Mouse (Mus musculus) lung, embryonic 15.5 days (tissue): ENCODE measurements around the gene Cdc42bpb. TPM values are rescaled to one million over a fixed set of nuclear protein-coding genes. Genes with fewer than 3 reads are reported as not detected.

Source experiments
- ATAC-seq: fragments of 200-750 bp; cut with Nextera tagmentation; 2 replicates; pipeline ENCODE4 v1.8.0; 2017; ENCODE audit warnings: moderate number of reproducible peaks, borderline replicate concordance; ENCODE audit not compliant: low FRiP score, low TSS enrichment; ENCODE audit errors: extremely low read depth
- H3K27ac ChIP-seq: fragments of 300-500 bp; sonication (generic); 2 replicates; pipeline ENCODE4 v1.5.1; 2015; ENCODE audit warnings: moderate library complexity, mild to moderate bottlenecking, inconsistent platforms
- H3K27me3 ChIP-seq: fragments of 300-500 bp; sonication (generic); 2 replicates; pipeline ENCODE4 v1.6.1; 2015; ENCODE audit warnings: inconsistent platforms
- H3K36me3 ChIP-seq: fragments of 300-500 bp; sonication (generic); 2 replicates; pipeline ENCODE4 v1.6.1; 2015; ENCODE audit warnings: inconsistent platforms
- H3K4me1 ChIP-seq: fragments of 300-500 bp; sonication (generic); 2 replicates; pipeline ENCODE4 v1.6.1; 2015; ENCODE audit warnings: inconsistent platforms
- H3K4me2 ChIP-seq: fragments of 300-500 bp; sonication (generic); 2 replicates; pipeline ENCODE4 v1.6.1; 2015; ENCODE audit warnings: inconsistent platforms, mild to moderate bottlenecking, moderate library complexity
- H3K4me3 ChIP-seq: fragments of 300-500 bp; sonication (generic); 2 replicates; pipeline ENCODE4 v1.5.1; 2015; ENCODE audit warnings: mild to moderate bottlenecking, inconsistent platforms
- H3K9ac ChIP-seq: fragments of 300-500 bp; sonication (generic); 2 replicates; pipeline ENCODE4 v1.6.1; 2015; ENCODE audit warnings: inconsistent platforms
- H3K9me3 ChIP-seq: fragments of 300-500 bp; sonication (generic); 2 replicates; pipeline ENCODE4 v1.6.1; 2016; ENCODE audit warnings: inconsistent platforms
- WGBS: fragments of 180-500 bp; shearing (Covaris S2); methylation state at CpG from one replicate; pipeline ENCODE4 v1.1.7; 2015; 5-methylcytosine and 5-hydroxymethylcytosine counted together
- polyA plus RNA-seq: library from polyadenylated mRNA; unstranded; fragments of >200 nt; fragmentation: Nextera tagmentation; extraction: Ambion mirVana; gene quantifications from 2 replicates; pipeline ENCODE4 v1.2.1, GENCODE M21; 2015

The Cdc42bpb gene
- polyA plus RNA-seq, 1 experiment from 2014 or later = 32.2 TPM

DNA sequence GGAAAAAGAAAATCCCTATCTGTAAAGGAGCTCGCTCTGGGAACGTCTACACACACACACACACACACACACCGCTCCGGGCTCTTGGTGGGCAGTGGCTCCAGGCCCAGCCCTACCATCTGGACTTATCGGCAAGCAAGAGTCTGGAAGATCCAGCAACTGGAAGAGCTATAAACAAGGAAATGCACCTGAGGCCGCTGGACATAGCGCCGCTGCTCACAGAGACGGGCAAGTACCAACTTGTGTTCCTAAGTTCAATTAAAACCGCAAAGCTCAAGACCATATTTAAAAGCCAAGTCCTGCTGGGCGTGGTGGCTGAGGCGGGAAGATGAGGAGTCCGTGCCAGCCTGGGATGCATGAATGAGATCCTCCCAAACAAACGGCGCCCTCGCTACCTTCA is 16.8 kb downstream of the Cdc42bpb start:
- H3K9me3 ChIP-seq = no peaks in the 10 kb centered on the region
- peaks cover 41% of the 10 kb centered on the region for H3K4me1 ChIP-seq
- H3K27ac ChIP-seq = no peak overlapping the region
- no peak overlapping the region for H3K9ac ChIP-seq
- 0 out of 2 replicates have a peak, but pooled peaks have one; percentile 44 for ATAC-seq
- 85% methylated on average over 16 of the region's 16 CpGs for WGBS
- H3K4me2 ChIP-seq = no peak overlapping the region
- no peak overlapping the region for H3K4me3 ChIP-seq
- H3K27me3 ChIP-seq = no peaks in the 10 kb centered on the region
- no peaks in the 10 kb centered on the region for H3K36me3 ChIP-seq

DNA sequence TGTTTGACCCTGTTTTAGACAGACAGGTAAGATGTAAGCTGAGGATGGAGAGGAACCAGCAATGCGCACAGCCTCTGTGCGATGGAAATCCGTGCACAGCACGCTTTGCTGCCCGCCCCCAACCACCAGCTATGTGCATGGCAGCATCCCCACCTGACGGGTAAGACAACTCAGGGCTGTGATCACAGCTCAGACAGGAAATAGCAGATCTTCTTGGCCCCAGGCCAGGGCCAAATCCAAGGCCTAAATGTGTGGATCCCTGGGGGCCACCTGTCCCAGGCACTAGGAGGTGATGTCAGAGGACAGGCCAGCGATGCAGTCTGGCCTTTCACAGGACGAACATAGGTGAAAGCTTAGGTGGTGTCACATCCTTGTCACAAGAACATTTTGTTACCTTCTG is 21.3 kb downstream of the Cdc42bpb start:
- Histone ChIP-seq H3K27ac (no peak overlapping the region), H3K27me3 (no peaks in the 10 kb centered on the region), H3K4me3 (no peak overlapping the region), H3K4me1 (peaks cover 42% of the 10 kb centered on the region), H3K9me3 (no peaks in the 10 kb centered on the region), H3K4me2 (no peak overlapping the region), H3K9ac (no peak overlapping the region), H3K36me3 (no peaks in the 10 kb centered on the region)
- WGBS = 82% methylated on average over 8 of the region's 8 CpGs
- ATAC-seq = no peak

- no peaks in the 10 kb centered on the region for H3K9me3 ChIP-seq
- no peaks in the 10 kb centered on the region for H3K36me3 ChIP-seq
- peak overlapping the region; percentile 67 for H3K27ac ChIP-seq
- no peak overlapping the region for H3K4me2 ChIP-seq
- H3K9ac ChIP-seq = no peak overlapping the region
- no peak overlapping the region for H3K4me3 ChIP-seq
- WGBS = 65% methylated on average over 5 of the region's 5 CpGs
- peaks cover 44% of the 10 kb centered on the region for H3K4me1 ChIP-seq
- no peaks in the 10 kb centered on the region for H3K27me3 ChIP-seq
- no peak for ATAC-seq
These were observed 23.4 kb downstream of the Cdc42bpb start for GRCm38 (mm10) chr12:111354142-111354541.

GRCm38 (mm10) chr12:111353439-111353915 is 24.0 kb downstream of the Cdc42bpb start:
- H3K4me1 ChIP-seq = peaks cover 48% of the 10 kb centered on the region
- ATAC-seq = peak; percentile 87
- H3K9ac ChIP-seq = no peak overlapping the region
- WGBS = 59% methylated on average over 15 of the region's 15 CpGs
- no peaks in the 10 kb centered on the region for H3K27me3 ChIP-seq
- peak overlapping the region; percentile 71 for H3K27ac ChIP-seq
- no peak overlapping the region for H3K4me3 ChIP-seq
- peak overlapping the region; percentile 19; the same call in 1 of the 2 replicates for H3K4me2 ChIP-seq
- no peaks in the 10 kb centered on the region for H3K36me3 ChIP-seq
- no peaks in the 10 kb centered on the region for H3K9me3 ChIP-seq

- Histone ChIP-seq H3K4me3 (no peak overlapping the region), H3K36me3 (no peaks in the 10 kb centered on the region), H3K9ac (no peak overlapping the region), H3K4me1 (peaks cover 48% of the 10 kb centered on the region), H3K9me3 (no peaks in the 10 kb centered on the region), H3K4me2 (peak overlapping the region; percentile 19; the same call in 1 of the 2 replicates), H3K27me3 (no peaks in the 10 kb centered on the region), H3K27ac (peak overlapping the region; percentile 71)
- 59% methylated on average over 11 of the region's 11 CpGs for WGBS
- ATAC-seq = no peak
These were observed 24.5 kb downstream of the Cdc42bpb start for GRCm38 (mm10) chr12:111353008-111353407.

GRCm38 (mm10) chr12:111352520-111352919 is 25.0 kb downstream of the Cdc42bpb start:
- H3K27me3 ChIP-seq = no peaks in the 10 kb centered on the region
- no peak overlapping the region for H3K9ac ChIP-seq

GRCm38 (mm10) chr12:111349540-111350231 is 27.8 kb downstream of the Cdc42bpb start:
- H3K4me1 ChIP-seq = peaks cover 40% of the 10 kb centered on the region
- H3K9ac ChIP-seq = no peak overlapping the region
- no peak overlapping the region for H3K27ac ChIP-seq
- no peak overlapping the region for H3K4me3 ChIP-seq
- H3K36me3 ChIP-seq = no peaks in the 10 kb centered on the region; the same call in 1 of the 2 replicates
- H3K4me2 ChIP-seq = no peak overlapping the region
- WGBS = 63% methylated on average over 15 of the region's 15 CpGs
- no peak for ATAC-seq
- H3K27me3 ChIP-seq = no peaks in the 10 kb centered on the region
- H3K9me3 ChIP-seq = no peaks in the 10 kb centered on the region

More at GRCm38 (mm10) chr12:111352520-111352919, 25.0 kb downstream of the Cdc42bpb start:
- peak overlapping the region; percentile 71 for H3K27ac ChIP-seq
- H3K36me3 ChIP-seq = no peaks in the 10 kb centered on the region
- H3K4me1 ChIP-seq = peaks cover 43% of the 10 kb centered on the region
- ATAC-seq = no peak
- H3K9me3 ChIP-seq = no peaks in the 10 kb centered on the region
- WGBS = 54% methylated on average over 10 of the region's 10 CpGs
- no peak overlapping the region for H3K4me3 ChIP-seq
- H3K4me2 ChIP-seq = no peak overlapping the region

- Histone ChIP-seq H3K27me3 (no peaks in the 10 kb centered on the region), H3K4me1 (peaks cover 6% of the 10 kb centered on the region; the same call in 1 of the 2 replicates), H3K9me3 (no peaks in the 10 kb centered on the region), H3K4me3 (no peak overlapping the region), H3K4me2 (no peak overlapping the region), H3K27ac (no peak overlapping the region), H3K9ac (no peak overlapping the region), H3K36me3 (peaks cover 30% of the 10 kb centered on the region)
- WGBS = 46% methylated on average over 1 of the region's 1 CpGs
- ATAC-seq = no peak
These were observed 33.6 kb downstream of the Cdc42bpb start for GRCm38 (mm10) chr12:111343956-111344355.

DNA sequence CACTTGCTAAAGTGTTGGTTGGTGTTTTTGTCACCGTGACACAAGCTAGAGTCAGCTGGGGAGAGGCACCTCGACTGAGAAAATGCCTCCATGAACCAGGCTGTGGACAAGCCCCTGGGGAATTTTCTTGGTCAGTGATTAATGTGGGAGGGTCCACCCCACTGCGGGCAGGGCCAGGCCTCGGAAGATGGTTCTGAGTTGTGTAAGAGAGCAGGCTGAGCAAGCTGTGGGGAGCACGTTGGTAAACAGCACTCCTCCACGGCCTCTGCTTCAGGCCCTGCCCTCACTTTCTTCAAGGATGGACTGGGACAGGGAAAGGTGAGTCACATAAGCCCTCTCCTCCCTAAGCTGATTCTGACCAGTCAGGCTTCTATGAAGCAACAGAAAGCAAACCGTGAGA is 36.8 kb downstream of the Cdc42bpb start:
- Histone ChIP-seq H3K9ac (no peak overlapping the region), H3K4me3 (no peak overlapping the region), H3K9me3 (no peaks in the 10 kb centered on the region), H3K27me3 (no peaks in the 10 kb centered on the region), H3K27ac (no peak overlapping the region), H3K36me3 (peaks cover 48% of the 10 kb centered on the region), H3K4me2 (no peak overlapping the region), H3K4me1 (0 out of 2 replicates have a peak, but pooled peaks cover 4% of the 10 kb centered on the region)
- ATAC-seq = no peak
- 66% methylated on average over 7 of the region's 7 CpGs for WGBS

- no peak overlapping the region for H3K4me2 ChIP-seq
- H3K27ac ChIP-seq = no peak overlapping the region
- H3K36me3 ChIP-seq = peaks cover 61% of the 10 kb centered on the region
- H3K4me1 ChIP-seq = 0 out of 2 replicates have a peak, but pooled peaks cover 4% of the 10 kb centered on the region
- ATAC-seq = peak; percentile 51; the same call in 1 of the 2 replicates
- no peak overlapping the region for H3K4me3 ChIP-seq
- H3K9me3 ChIP-seq = no peaks in the 10 kb centered on the region
- H3K27me3 ChIP-seq = no peaks in the 10 kb centered on the region
- H3K9ac ChIP-seq = no peak overlapping the region
- WGBS = 42% methylated on average over 15 of the region's 15 CpGs
These were observed 39.6 kb downstream of the Cdc42bpb start for GRCm38 (mm10) chr12:111337864-111338354.

GRCm38 (mm10) chr12:111333020-111333605 is 44.4 kb downstream of the Cdc42bpb start:
- 84% methylated on average over 15 of the region's 15 CpGs for WGBS
- no peaks in the 10 kb centered on the region for H3K27me3 ChIP-seq
- H3K27ac ChIP-seq = no peak overlapping the region
- no peak overlapping the region for H3K4me3 ChIP-seq
- H3K36me3 ChIP-seq = peaks cover 37% of the 10 kb centered on the region
- no peak for ATAC-seq
- H3K4me2 ChIP-seq = no peak overlapping the region
- no peak overlapping the region for H3K9ac ChIP-seq
- no peaks in the 10 kb centered on the region for H3K9me3 ChIP-seq
- H3K4me1 ChIP-seq = 0 out of 2 replicates have a peak, but pooled peaks cover 3% of the 10 kb centered on the region

DNA sequence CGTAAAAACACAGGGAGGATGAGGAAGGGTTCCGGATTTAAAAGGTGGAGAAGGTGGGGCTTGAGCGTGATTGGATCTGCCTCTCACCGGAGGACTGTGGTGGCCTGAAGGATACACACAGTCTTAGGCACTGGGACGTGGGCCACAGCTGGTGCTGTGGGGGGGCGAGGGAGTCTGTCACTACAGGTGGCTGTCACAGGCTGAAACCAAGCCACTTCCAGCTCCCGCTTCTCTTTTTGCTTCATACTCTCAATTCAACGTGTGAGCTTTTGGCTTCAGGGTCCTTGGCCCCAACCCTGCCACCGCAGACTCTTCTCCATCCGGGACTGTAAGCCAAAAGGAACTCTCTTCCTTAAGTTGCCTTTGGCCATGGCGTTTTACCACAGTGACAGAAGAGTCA is 45.1 kb downstream of the Cdc42bpb start:
- H3K4me1 ChIP-seq = no peaks in the 10 kb centered on the region
- no peak for ATAC-seq
- no peaks in the 10 kb centered on the region for H3K27me3 ChIP-seq
- peaks cover 42% of the 10 kb centered on the region for H3K36me3 ChIP-seq
- no peak overlapping the region for H3K4me3 ChIP-seq
- H3K4me2 ChIP-seq = no peak overlapping the region
- no peak overlapping the region for H3K27ac ChIP-seq
- 87% methylated on average over 11 of the region's 11 CpGs for WGBS
- H3K9me3 ChIP-seq = no peaks in the 10 kb centered on the region
- H3K9ac ChIP-seq = no peak overlapping the region
